Mouse (Mus musculus) right cerebral cortex, postnatal 4 days (tissue): ENCODE data around the gene Wdtc1.

Experiments used
- DNase-seq: peaks from one replicate; pipeline ENCODE4 v3.0.0-alpha.2; 2022

Wdtc1 gene

DNA sequence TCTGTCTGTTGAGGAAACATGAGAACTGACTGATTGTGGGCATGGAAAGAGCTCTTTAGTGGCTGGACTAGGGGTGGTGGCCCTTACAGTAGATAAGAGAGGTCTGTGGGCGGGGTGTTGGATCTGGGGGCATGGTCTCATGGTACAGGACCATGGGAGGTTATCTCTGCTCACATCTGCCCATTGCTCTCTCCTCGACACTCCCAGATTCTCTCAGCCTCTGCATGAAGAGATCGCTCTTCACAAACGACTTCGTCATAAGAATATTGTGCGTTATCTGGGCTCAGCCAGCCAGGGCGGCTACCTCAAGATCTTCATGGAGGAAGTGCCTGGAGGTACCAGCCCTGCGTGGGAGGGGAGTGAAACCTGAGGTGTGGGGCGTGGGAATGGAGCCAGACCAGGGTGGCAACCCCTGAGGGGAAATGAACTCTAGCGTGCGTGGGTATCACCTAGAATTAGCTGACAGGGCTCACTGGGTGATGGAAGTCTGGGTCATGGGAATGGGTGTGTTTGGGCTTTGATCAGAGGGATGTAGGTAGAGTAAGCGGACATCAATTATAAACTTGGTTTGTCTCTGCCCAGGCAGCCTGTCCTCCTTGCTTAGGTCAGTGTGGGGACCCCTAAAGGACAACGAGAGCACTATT lies 105.4 kb downstream of the Wdtc1 start:
- DNase-seq: no peak

DNA sequence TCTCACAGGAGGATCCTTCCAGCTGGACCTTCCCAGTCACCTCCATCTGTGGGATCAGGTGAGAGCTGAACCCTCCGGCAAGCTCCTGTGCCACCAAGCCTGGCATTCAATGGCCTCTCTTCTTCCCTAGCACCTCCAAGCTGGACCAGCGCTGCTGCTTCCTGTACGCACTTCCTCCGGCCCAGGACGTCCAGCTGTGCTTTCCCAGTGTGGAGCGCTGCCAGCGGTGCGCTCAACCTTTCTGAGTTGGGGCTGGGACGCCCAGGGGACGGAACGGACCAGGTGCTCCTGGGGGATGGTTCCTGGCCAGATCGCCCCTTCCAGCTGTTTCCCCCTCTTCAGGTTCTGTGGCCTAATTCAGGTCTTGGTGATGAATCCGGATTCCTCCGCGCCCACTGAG lies 106.2 kb downstream of the Wdtc1 start:
- no peak for DNase-seq

DNA sequence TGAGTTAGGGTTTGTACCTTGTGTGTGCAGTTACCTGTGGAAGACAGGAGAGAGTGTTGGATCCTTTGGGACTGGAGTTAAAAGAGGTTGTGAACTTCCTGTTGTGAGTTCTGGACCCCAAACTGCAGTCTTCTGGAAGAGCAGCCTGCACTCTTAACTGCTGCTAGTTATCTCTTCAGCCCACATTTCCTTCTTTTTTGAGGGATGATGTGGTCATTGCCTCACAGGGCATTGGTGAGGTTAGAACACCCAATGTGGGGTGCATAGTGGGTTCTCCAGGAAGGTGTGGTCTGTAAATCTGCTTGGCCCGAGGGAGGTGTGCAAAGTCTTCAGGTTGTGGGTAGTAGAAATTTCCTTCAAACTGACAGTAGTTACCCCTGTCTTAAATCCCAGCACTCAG lies 109.0 kb downstream of the Wdtc1 start:
- no peak for DNase-seq

DNA sequence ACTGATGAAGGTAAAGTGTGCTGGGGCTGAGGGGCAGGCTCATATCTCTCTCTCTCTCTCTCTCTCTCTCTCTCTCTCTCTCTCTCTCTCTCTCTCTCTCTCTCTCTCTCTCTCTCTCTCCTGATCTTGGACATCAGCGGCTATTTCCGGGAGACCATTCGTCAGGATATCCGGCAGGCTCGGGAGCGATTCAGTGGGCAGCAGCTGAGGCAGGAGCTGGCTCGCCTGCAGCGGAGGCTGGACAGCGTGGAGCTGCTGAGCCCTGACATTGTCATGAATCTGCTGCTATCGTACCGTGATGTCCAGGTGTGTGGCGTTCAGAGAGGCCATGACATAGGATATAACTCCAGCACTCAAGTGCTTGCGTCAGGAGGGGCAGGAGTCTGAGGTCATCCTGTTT lies 109.7 kb downstream of the Wdtc1 start:
- no peak for DNase-seq

DNA sequence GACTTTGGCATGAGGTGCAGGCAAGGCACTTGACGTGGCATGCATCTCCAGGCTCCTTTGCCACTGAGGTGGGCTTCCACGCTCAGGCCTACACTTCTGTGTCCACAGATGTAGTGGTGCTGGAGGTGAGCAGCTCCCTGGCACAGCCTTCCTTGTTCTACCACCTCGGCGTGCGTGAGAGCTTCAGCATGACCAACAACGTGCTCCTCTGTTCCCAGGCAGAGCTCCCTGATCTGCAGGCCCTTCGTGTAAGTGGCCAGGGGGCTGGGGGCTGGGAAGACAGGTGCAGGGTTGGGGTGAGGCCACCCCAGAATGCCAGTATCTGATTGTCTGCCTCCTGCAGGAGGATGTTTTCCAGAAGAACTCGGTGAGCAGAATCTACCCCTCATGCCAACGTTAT lies 110.6 kb downstream of the Wdtc1 start:
- no peak for DNase-seq
